Mouse (Mus musculus): ENCODE measurements around the gene Btbd35f3. TPM values are rescaled to one million over a fixed set of nuclear protein-coding genes. Genes with fewer than 3 reads are reported as not detected.
"Not testable (repeated sequence)": the region's sequence is repeated elsewhere in the genome, so short reads cannot be mapped to it uniquely, and the experiment has no call there.

Btbd35f3 gene
- total RNA-seq (2015; ENCODE audit: low replicate concordance) (not detected in 2 replicates), total RNA-seq (2017; ENCODE audit: low replicate concordance) (not detected in 2 replicates)

- not testable (repeated sequence) for ATAC-seq (replicated peaks; ENCODE audit: low FRiP score, poor library complexity, severe bottlenecking)
These were observed at the start of gene Btbd35f3 for GRCm38 (mm10) chrX:4037374-4037773. Gene Btbd35f3, plus strand, starts transcription at chrX:4037674.

Other genes with a start within 250 kb of the Btbd35f3 start
- gene Btbd35f16, start 80.7 kb upstream of the Btbd35f3 start, total RNA-seq (2015; ENCODE audit: low replicate concordance): not detected in 2 replicates
- not detected in 2 replicates for gene Btbd35f16, start 80.7 kb upstream of the Btbd35f3 start, total RNA-seq (2017; ENCODE audit: low replicate concordance)
- gene Btbd35f28, start 158.9 kb downstream of the Btbd35f3 start, total RNA-seq (2015; ENCODE audit: low replicate concordance): not detected in 2 replicates
- gene Btbd35f28, start 158.9 kb downstream of the Btbd35f3 start, total RNA-seq (2017; ENCODE audit: low replicate concordance): not detected in 2 replicates